Mouse (Mus musculus) limb, embryonic 13.5 days (tissue): Measurements from ENCODE around the gene Cox6a1. TPM values are rescaled to one million over a fixed set of nuclear protein-coding genes. Genes with fewer than 3 reads are reported as not detected.

Experiments
- ATAC-seq: fragments of 200-750 bp; cut with Nextera tagmentation; 2 replicates; pipeline ENCODE4 v1.8.0; 2017; ENCODE audit warnings: low read depth, moderate number of reproducible peaks, moderate TSS enrichment; ENCODE audit not compliant: low FRiP score
- H3K27ac ChIP-seq: fragments of 300-500 bp; sonication (generic); 2 replicates; pipeline ENCODE4 v1.5.1; 2015; ENCODE audit warnings: inconsistent platforms, mild to moderate bottlenecking, moderate library complexity
- H3K27me3 ChIP-seq: fragments of 300-500 bp; sonication (generic); 2 replicates; pipeline ENCODE4 v1.6.1; 2015; ENCODE audit warnings: mild to moderate bottlenecking, inconsistent platforms
- H3K36me3 ChIP-seq: fragments of 300-500 bp; sonication (generic); 2 replicates; pipeline ENCODE4 v1.6.1; 2015; ENCODE audit warnings: inconsistent platforms, mild to moderate bottlenecking, moderate library complexity
- H3K4me1 ChIP-seq: fragments of 300-500 bp; sonication (generic); 2 replicates; pipeline ENCODE4 v1.6.1; 2015; ENCODE audit warnings: inconsistent platforms
- H3K4me2 ChIP-seq: fragments of 300-500 bp; sonication (generic); replicated peaks from 2 replicates; pipeline ENCODE4 v1.6.1; 2015; ENCODE audit warnings: inconsistent platforms, mild to moderate bottlenecking, moderate library complexity
- H3K4me3 ChIP-seq: fragments of 300-500 bp; sonication (generic); 2 replicates; pipeline ENCODE4 v1.5.1; 2015; ENCODE audit warnings: moderate library complexity, mild to moderate bottlenecking, inconsistent platforms
- H3K9ac ChIP-seq: fragments of 300-500 bp; sonication (generic); 2 replicates; pipeline ENCODE4 v1.6.1; 2015; ENCODE audit warnings: mild to moderate bottlenecking, inconsistent platforms
- H3K9me3 ChIP-seq: fragments of 300-500 bp; sonication (generic); 2 replicates; pipeline ENCODE4 v1.6.1; 2016; ENCODE audit warnings: inconsistent platforms
- WGBS: fragments of 180-500 bp; shearing (Covaris S2); methylation state at CpG from one replicate; pipeline ENCODE4 v1.1.7; 2015; 5-methylcytosine and 5-hydroxymethylcytosine counted together
- polyA plus RNA-seq: library from polyadenylated mRNA; unstranded; fragments of >200 nt; fragmentation: Nextera tagmentation; extraction: Ambion mirVana; gene quantifications from 2 replicates; pipeline ENCODE4 v1.2.1, GENCODE M21; 2015

The Cox6a1 gene
- polyA plus RNA-seq, 1 experiment from 2014 or later, result 677 TPM

- Histone ChIP-seq H3K36me3 (peaks cover 45% of the 10 kb centered on the region), H3K4me3 (peak within 1 kb of the TSS; percentile 73), H3K27me3 (no peaks in the 10 kb centered on the region), H3K9ac (peak within 1 kb of the TSS; percentile 89), H3K9me3 (no peaks in the 10 kb centered on the region), H3K27ac (no peak within 1 kb of the TSS; the same call in 1 of the 2 replicates), H3K4me1 (peaks cover 24% of the 10 kb centered on the region), H3K4me2 (peak within 1 kb of the TSS; percentile 81)
- under 1% methylated on average over 62 of the region's 62 CpGs for WGBS
- ATAC-seq, result peak; percentile 93
Measured at GRCm38 (mm10) chr5:115340577-115341313, 8.0 kb downstream of the Cox6a1 start, which contains the start of the genes Gatc and Triap1. Gene Gatc, minus strand, starts transcription at chr5:115341178. Gene Triap1, plus strand, starts transcription at chr5:115341225.

DNA sequence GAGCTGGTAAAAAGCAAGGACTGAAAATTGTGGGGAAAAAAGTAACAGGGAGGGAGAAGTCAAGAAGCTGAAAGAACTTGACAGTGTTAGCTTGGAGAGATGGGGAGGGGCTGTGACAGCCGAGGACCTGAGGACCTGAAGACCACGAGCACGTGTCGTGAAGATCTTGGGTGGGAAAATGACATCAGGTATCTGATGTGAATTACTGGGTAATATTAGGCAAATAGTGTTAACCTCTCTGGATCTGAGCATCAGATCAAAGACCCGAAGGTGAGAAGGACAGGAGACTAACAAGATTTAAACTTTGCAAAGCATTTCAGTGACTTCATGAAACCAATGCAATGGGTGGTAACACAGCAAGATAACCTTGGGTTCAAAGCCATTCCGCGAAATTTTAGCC, 8.8 kb downstream of the Cox6a1 start:
- Histone ChIP-seq H3K9me3 (no peaks in the 10 kb centered on the region), H3K4me2 (peak overlapping the region; percentile 81), H3K27ac (no peak overlapping the region), H3K9ac (peak overlapping the region; percentile 89), H3K4me3 (peak overlapping the region; percentile 73), H3K36me3 (peaks cover 45% of the 10 kb centered on the region), H3K27me3 (no peaks in the 10 kb centered on the region), H3K4me1 (peaks cover 24% of the 10 kb centered on the region)
- ATAC-seq, result no peak
- 20% methylated on average over 7 of the region's 7 CpGs for WGBS

GRCm38 (mm10) chr5:115333626-115334025, 15.2 kb downstream of the Cox6a1 start:
- H3K9ac ChIP-seq, result no peak overlapping the region
- no peaks in the 10 kb centered on the region for H3K9me3 ChIP-seq
- ATAC-seq, result no peak
- WGBS, result 87% methylated on average over 3 of the region's 3 CpGs
- peaks cover 18% of the 10 kb centered on the region for H3K4me1 ChIP-seq
- no peak overlapping the region for H3K4me2 ChIP-seq
- H3K27ac ChIP-seq, result no peak overlapping the region
- H3K4me3 ChIP-seq, result no peak overlapping the region
- peaks cover 68% of the 10 kb centered on the region for H3K36me3 ChIP-seq
- no peaks in the 10 kb centered on the region for H3K27me3 ChIP-seq

GRCm38 (mm10) chr5:115330955-115331354, 17.8 kb downstream of the Cox6a1 start:
- peaks cover 28% of the 10 kb centered on the region for H3K4me1 ChIP-seq
- H3K27me3 ChIP-seq, result no peaks in the 10 kb centered on the region
- H3K9ac ChIP-seq, result no peak overlapping the region
- H3K9me3 ChIP-seq, result no peaks in the 10 kb centered on the region
- ATAC-seq, result no peak
- H3K4me2 ChIP-seq, result no peak overlapping the region
- no peak overlapping the region for H3K4me3 ChIP-seq
- H3K27ac ChIP-seq, result no peak overlapping the region
- H3K36me3 ChIP-seq, result peaks cover 62% of the 10 kb centered on the region
- 87% methylated on average over 9 of the region's 9 CpGs for WGBS

GRCm38 (mm10) chr5:115327610-115328548, 20.9 kb downstream of the Cox6a1 start:
- under 1% methylated on average over 48 of the region's 55 CpGs for WGBS
- H3K27ac ChIP-seq, result peak overlapping the region; percentile 91; the same call in 1 of the 2 replicates
- peak; percentile 31; the same call in 1 of the 2 replicates for ATAC-seq
- peak overlapping the region; percentile 91 for H3K4me2 ChIP-seq
- no peaks in the 10 kb centered on the region for H3K27me3 ChIP-seq
- H3K36me3 ChIP-seq, result peaks cover 31% of the 10 kb centered on the region
- H3K9ac ChIP-seq, result peak overlapping the region; percentile 96
- peaks cover 33% of the 10 kb centered on the region for H3K4me1 ChIP-seq
- H3K9me3 ChIP-seq, result no peaks in the 10 kb centered on the region
- peak overlapping the region; percentile 98 for H3K4me3 ChIP-seq

DNA sequence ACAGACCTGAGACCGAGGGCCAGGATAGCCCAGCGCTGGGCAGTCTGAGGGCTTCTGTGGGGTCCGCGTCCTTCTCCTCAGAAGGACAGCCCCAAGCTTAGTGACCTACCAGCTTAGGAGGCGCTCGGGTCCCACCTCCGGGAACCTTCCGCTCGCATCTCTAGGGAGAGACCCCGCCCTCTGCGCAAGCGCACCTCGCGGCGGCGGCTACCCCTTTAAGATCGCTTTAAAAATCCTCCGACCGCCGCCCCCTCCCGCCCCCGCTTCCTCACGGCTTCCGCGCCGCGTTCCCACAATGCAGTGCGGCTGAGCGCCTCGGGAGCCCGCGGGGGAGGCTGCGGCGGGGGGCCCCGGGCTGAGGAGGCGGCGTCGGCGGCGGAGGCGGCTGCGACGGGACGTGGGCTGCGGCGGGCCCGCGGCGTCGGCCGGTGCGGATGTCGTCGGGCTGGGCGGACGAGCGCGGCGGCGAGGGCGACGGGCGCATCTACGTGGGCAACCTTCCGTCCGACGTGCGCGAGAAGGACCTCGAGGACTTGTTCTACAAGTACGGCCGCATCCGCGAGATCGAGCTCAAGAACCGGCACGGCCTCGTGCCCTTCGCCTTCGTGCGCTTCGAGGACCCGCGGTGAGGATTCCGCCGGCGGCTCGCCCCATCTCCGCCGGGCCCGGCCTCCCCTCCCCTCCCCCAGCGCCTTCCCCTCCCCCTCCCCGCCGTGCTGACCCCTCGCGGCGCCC, 21.7 kb downstream of the Cox6a1 start, which contains the start of gene Srsf9:
Gene Srsf9 (plus strand): TSS at position 303 of the 735 bp plus-strand sequence.
- no peaks in the 10 kb centered on the region for H3K27me3 ChIP-seq
- H3K9ac ChIP-seq, result peak within 1 kb of the TSS; percentile 96
- WGBS, result under 1% methylated on average over 74 of the region's 97 CpGs
- peaks cover 33% of the 10 kb centered on the region for H3K4me1 ChIP-seq
- peak within 1 kb of the TSS; percentile 91 for H3K27ac ChIP-seq
- ATAC-seq, result peak; percentile 88
- H3K9me3 ChIP-seq, result no peaks in the 10 kb centered on the region
- peaks cover 23% of the 10 kb centered on the region for H3K36me3 ChIP-seq
- peak within 1 kb of the TSS; percentile 98 for H3K4me3 ChIP-seq
- peak within 1 kb of the TSS; percentile 91 for H3K4me2 ChIP-seq

DNA sequence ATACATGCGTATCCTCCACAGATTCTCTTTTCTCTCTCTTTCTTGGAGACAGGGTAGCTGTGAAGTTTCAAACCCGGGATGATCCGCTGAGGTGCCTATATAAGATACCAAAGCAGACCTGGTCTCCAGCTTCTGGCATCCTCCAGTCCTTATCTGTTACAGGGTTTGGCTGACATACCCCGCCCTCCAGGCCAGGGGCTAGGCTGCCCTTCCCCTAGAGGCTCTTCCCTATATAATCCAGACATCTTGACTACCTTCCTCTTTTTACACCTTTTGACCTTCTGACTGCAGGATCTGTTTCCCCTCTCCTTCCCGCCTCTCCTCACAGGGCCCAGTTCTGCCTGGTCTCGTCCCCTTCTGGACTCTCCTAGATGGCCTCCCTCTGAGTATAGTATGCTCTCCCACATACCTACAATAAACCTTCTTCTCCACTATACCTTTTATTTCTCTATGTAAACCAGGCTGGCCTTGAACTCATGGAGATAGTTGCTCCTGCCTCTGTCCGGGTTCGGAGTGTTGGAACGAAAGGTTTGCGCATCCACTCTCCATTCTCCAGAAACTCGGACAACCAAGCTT, 22.4 kb downstream of the Cox6a1 start:
- 26% methylated on average over 11 of the region's 11 CpGs for WGBS
- Histone ChIP-seq H3K4me3 (peak overlapping the region; percentile 98), H3K36me3 (peaks cover 16% of the 10 kb centered on the region), H3K27me3 (no peaks in the 10 kb centered on the region), H3K4me1 (peaks cover 33% of the 10 kb centered on the region), H3K9ac (peak overlapping the region; percentile 96), H3K4me2 (peak overlapping the region; percentile 91), H3K27ac (peak overlapping the region; percentile 91; the same call in 1 of the 2 replicates), H3K9me3 (no peaks in the 10 kb centered on the region)
- peak; percentile 9; the same call in 1 of the 2 replicates for ATAC-seq

- H3K4me1 ChIP-seq, result peaks cover 37% of the 10 kb centered on the region
- peak; percentile 52 for ATAC-seq
- H3K27me3 ChIP-seq, result no peaks in the 10 kb centered on the region
- H3K36me3 ChIP-seq, result no peaks in the 10 kb centered on the region
- under 1% methylated on average over 22 of the region's 22 CpGs for WGBS
- peak overlapping the region; percentile 62 for H3K9ac ChIP-seq
- H3K4me2 ChIP-seq, result peak overlapping the region; percentile 75
- H3K9me3 ChIP-seq, result no peaks in the 10 kb centered on the region
- peak overlapping the region; percentile 43 for H3K4me3 ChIP-seq
- H3K27ac ChIP-seq, result peak overlapping the region; percentile 67
Measured at GRCm38 (mm10) chr5:115319004-115319940, 29.5 kb downstream of the Cox6a1 start.

- H3K27ac ChIP-seq, result peak overlapping the region; percentile 90
- peak overlapping the region; percentile 3; the same call in 1 of the 2 replicates for H3K4me3 ChIP-seq
Measured at GRCm38 (mm10) chr5:115317645-115318328, 31.0 kb downstream of the Cox6a1 start.

More at GRCm38 (mm10) chr5:115317645-115318328, 31.0 kb downstream of the Cox6a1 start:
- no peak overlapping the region for H3K9ac ChIP-seq
- no peaks in the 10 kb centered on the region for H3K36me3 ChIP-seq
- peak; percentile 63 for ATAC-seq
- peak overlapping the region; percentile 48 for H3K4me2 ChIP-seq
- 2% methylated on average over 10 of the region's 10 CpGs for WGBS
- no peaks in the 10 kb centered on the region for H3K9me3 ChIP-seq
- peaks cover 49% of the 10 kb centered on the region for H3K4me1 ChIP-seq
- no peaks in the 10 kb centered on the region for H3K27me3 ChIP-seq
